Mouse (Mus musculus): Measurements from ENCODE around the gene Mkrn1. TPM values are rescaled to one million over a fixed set of nuclear protein-coding genes. Genes with fewer than 3 reads are reported as not detected.
"Not testable (repeated sequence)": the region's sequence is repeated elsewhere in the genome, so short reads cannot be mapped to it uniquely, and the experiment has no call there.

Mkrn1 gene
- polyA plus RNA-seq, 2 experiments = 31.2 to 66.6 TPM

- ATAC-seq (ENCODE audit: low FRiP score, low read depth) = no peak
- Histone ChIP-seq H3K27ac (replicated peaks; ENCODE audit: low read depth, low read length) (no peak overlapping the region), H3K4me2 (replicated peaks; ENCODE audit: low read depth, low read length, severe bottlenecking) (no peak overlapping the region), H3K9me3 (ENCODE audit: control insufficient read depth, low read length) (no peaks in the 10 kb centered on the region), H3K9ac (ENCODE audit: low read depth, low read length, severe bottlenecking) (no peak overlapping the region), H3K4me3 (replicated peaks; ENCODE audit: low read length) (no peak overlapping the region), H3K36me3 (ENCODE audit: control insufficient read depth, insufficient read depth, low read length) (no peaks in the 10 kb centered on the region), H3K27me3 (ENCODE audit: control insufficient read depth, insufficient read depth, low read length) (no peaks in the 10 kb centered on the region), H3K4me1 (ENCODE audit: control insufficient read depth, insufficient read depth, low read length) (peaks cover 4% of the 10 kb centered on the region)
- no peak for TF ChIP-seq POLR2A (IDR thresholded peaks at IDR 0.05; ENCODE audit: borderline replicate concordance, extremely low read depth, insufficient read depth, insufficient read length)
- WGBS = 91% methylated on average over 7 of the region's 7 CpGs
- DNase-seq (ENCODE audit: low spot score) = no peak
These were observed 3.4 kb upstream of the Mkrn1 start for GRCm38 (mm10) chr6:39423686-39424085.

GRCm38 (mm10) chr6:39423130-39423551 lies 2.9 kb upstream of the Mkrn1 start:
- WGBS = 73% methylated on average over 6 of the region's 6 CpGs
- Histone ChIP-seq H3K4me2 (replicated peaks; ENCODE audit: low read depth, low read length, severe bottlenecking) (no peak overlapping the region), H3K27ac (replicated peaks; ENCODE audit: low read depth, low read length) (no peak overlapping the region), H3K4me3 (replicated peaks; ENCODE audit: low read length) (no peak overlapping the region), H3K27me3 (ENCODE audit: control insufficient read depth, insufficient read depth, low read length) (no peaks in the 10 kb centered on the region), H3K9me3 (ENCODE audit: control insufficient read depth, low read length) (no peaks in the 10 kb centered on the region), H3K36me3 (ENCODE audit: control insufficient read depth, insufficient read depth, low read length) (no peaks in the 10 kb centered on the region), H3K4me1 (ENCODE audit: control insufficient read depth, insufficient read depth, low read length) (peaks cover 4% of the 10 kb centered on the region), H3K9ac (ENCODE audit: low read depth, low read length, severe bottlenecking) (no peak overlapping the region)
- ATAC-seq (ENCODE audit: low FRiP score, low read depth) = no peak
- DNase-seq (ENCODE audit: low spot score) = no peak
- no peak for TF ChIP-seq POLR2A (IDR thresholded peaks at IDR 0.05; ENCODE audit: borderline replicate concordance, extremely low read depth, insufficient read depth, insufficient read length)

- H3K9me3 ChIP-seq (ENCODE audit: control insufficient read depth, low read length) = no peaks in the 10 kb centered on the region
- no peak for TF ChIP-seq POLR2A (IDR thresholded peaks at IDR 0.05; ENCODE audit: borderline replicate concordance, extremely low read depth, insufficient read depth, insufficient read length)
- no peak for DNase-seq (ENCODE audit: low spot score)
- ATAC-seq (ENCODE audit: low FRiP score, low read depth) = no peak
- H3K27ac ChIP-seq (replicated peaks; ENCODE audit: low read depth, low read length) = no peak overlapping the region
- peaks cover 4% of the 10 kb centered on the region for H3K4me1 ChIP-seq (ENCODE audit: control insufficient read depth, insufficient read depth, low read length)
- H3K27me3 ChIP-seq (ENCODE audit: control insufficient read depth, insufficient read depth, low read length) = no peaks in the 10 kb centered on the region
- H3K36me3 ChIP-seq (ENCODE audit: control insufficient read depth, insufficient read depth, low read length) = no peaks in the 10 kb centered on the region
- no peak overlapping the region for H3K4me3 ChIP-seq (replicated peaks; ENCODE audit: low read length)
- no peak overlapping the region for H3K9ac ChIP-seq (ENCODE audit: low read depth, low read length, severe bottlenecking)
- 41% methylated on average over 4 of the region's 4 CpGs for WGBS
- H3K4me2 ChIP-seq (replicated peaks; ENCODE audit: low read depth, low read length, severe bottlenecking) = no peak overlapping the region; the same call in 1 of the 2 replicates
These were observed 605 bp upstream of the Mkrn1 start for GRCm38 (mm10) chr6:39420867-39421266.

GRCm38 (mm10) chr6:39419386-39419850 lies 844 bp downstream of the Mkrn1 start:
- ATAC-seq (ENCODE audit: low FRiP score, low read depth) (no peak; the same call in 1 of the 2 replicates), DNase-seq (ENCODE audit: low spot score) (peak; percentile 10)
- peaks cover 4% of the 10 kb centered on the region for H3K4me1 ChIP-seq (ENCODE audit: control insufficient read depth, insufficient read depth, low read length)
- peak overlapping the region; percentile 58; the same call in 1 of the 2 replicates for H3K27ac ChIP-seq (replicated peaks; ENCODE audit: low read depth, low read length)
- TF ChIP-seq POLR2A (IDR thresholded peaks at IDR 0.05; ENCODE audit: borderline replicate concordance, extremely low read depth, insufficient read depth, insufficient read length) = no peak
- under 1% methylated on average over 43 of the region's 43 CpGs for WGBS
- peak overlapping the region; percentile 72 for H3K4me2 ChIP-seq (replicated peaks; ENCODE audit: low read depth, low read length, severe bottlenecking)
- H3K9me3 ChIP-seq (ENCODE audit: control insufficient read depth, low read length) = no peaks in the 10 kb centered on the region
- H3K4me3 ChIP-seq (replicated peaks; ENCODE audit: low read length) = peak overlapping the region; percentile 92
- peak overlapping the region; percentile 76 for H3K9ac ChIP-seq (ENCODE audit: low read depth, low read length, severe bottlenecking)
- H3K27me3 ChIP-seq (ENCODE audit: control insufficient read depth, insufficient read depth, low read length) = no peaks in the 10 kb centered on the region
- no peaks in the 10 kb centered on the region for H3K36me3 ChIP-seq (ENCODE audit: control insufficient read depth, insufficient read depth, low read length)

GRCm38 (mm10) chr6:39416654-39417053 lies 3.6 kb downstream of the Mkrn1 start:
- not testable (repeated sequence) for H3K36me3 ChIP-seq (ENCODE audit: control insufficient read depth, insufficient read depth, low read length); H3K9me3 ChIP-seq (ENCODE audit: control insufficient read depth, low read length); H3K4me1 ChIP-seq (ENCODE audit: control insufficient read depth, insufficient read depth, low read length); H3K27me3 ChIP-seq (ENCODE audit: control insufficient read depth, insufficient read depth, low read length); ATAC-seq (ENCODE audit: low FRiP score, low read depth); H3K27ac ChIP-seq (replicated peaks; ENCODE audit: low read depth, low read length); DNase-seq (ENCODE audit: low spot score); H3K9ac ChIP-seq (ENCODE audit: low read depth, low read length, severe bottlenecking); H3K4me2 ChIP-seq (replicated peaks; ENCODE audit: low read depth, low read length, severe bottlenecking); H3K4me3 ChIP-seq (replicated peaks; ENCODE audit: low read length)

- Histone ChIP-seq H3K4me1 (ENCODE audit: control insufficient read depth, insufficient read depth, low read length) (peaks cover 4% of the 10 kb centered on the region), H3K36me3 (ENCODE audit: control insufficient read depth, insufficient read depth, low read length) (no peaks in the 10 kb centered on the region), H3K4me3 (replicated peaks; ENCODE audit: low read length) (no peak overlapping the region), H3K9ac (ENCODE audit: low read depth, low read length, severe bottlenecking) (no peak overlapping the region), H3K27me3 (ENCODE audit: control insufficient read depth, insufficient read depth, low read length) (no peaks in the 10 kb centered on the region), H3K9me3 (ENCODE audit: control insufficient read depth, low read length) (no peaks in the 10 kb centered on the region), H3K4me2 (replicated peaks; ENCODE audit: low read depth, low read length, severe bottlenecking) (no peak overlapping the region), H3K27ac (replicated peaks; ENCODE audit: low read depth, low read length) (no peak overlapping the region)
- no peak for TF ChIP-seq POLR2A (IDR thresholded peaks at IDR 0.05; ENCODE audit: borderline replicate concordance, extremely low read depth, insufficient read depth, insufficient read length)
- DNase-seq (ENCODE audit: low spot score) (peak; percentile 49), ATAC-seq (ENCODE audit: low FRiP score, low read depth) (no peak)
- WGBS = 44% methylated on average over 3 of the region's 5 CpGs
These were observed 4.5 kb downstream of the Mkrn1 start for GRCm38 (mm10) chr6:39415762-39416161.

All from limb, embryonic 14.5 days (tissue).